Mouse (Mus musculus) bone marrow, adult 2 months (tissue): Measurements from ENCODE around the gene Tnfaip3. TPM values are rescaled to one million over a fixed set of nuclear protein-coding genes. Genes with fewer than 3 reads are reported as not detected.

Experiments
- H3K27ac ChIP-seq: fragments of 200-500 bp; 2 replicates; pipeline ENCODE4 v1.5.1; 2012; ENCODE audit warnings: low read depth, mild to moderate bottlenecking, control low read depth, inconsistent platforms, low read length; ENCODE audit not compliant: control insufficient read depth, poor library complexity, insufficient read depth
- H3K4me1 ChIP-seq: fragments of 200-500 bp; 2 replicates; pipeline ENCODE4 v1.6.1; 2011; ENCODE audit warnings: low read length; ENCODE audit not compliant: control insufficient read depth, insufficient read depth
- H3K4me3 ChIP-seq: fragments of 200-500 bp; replicated peaks from 2 replicates; pipeline ENCODE3; 2011; ENCODE audit warnings: mild to moderate bottlenecking, low read depth, low read length, control low read depth; ENCODE audit not compliant: control insufficient read depth
- CTCF ChIP-seq: fragments of 200-500 bp; IDR thresholded peaks from 2 replicates; pipeline ENCODE4 v1.5.1; 2011; ENCODE audit warnings: low read length, control low read depth; ENCODE audit not compliant: control insufficient read depth, insufficient read depth
- POLR2A ChIP-seq: fragments of 200-500 bp; IDR thresholded peaks from 2 replicates; pipeline ENCODE4 v1.6.1; 2011; ENCODE audit warnings: low read depth, mild to moderate bottlenecking, control low read depth, low read length, borderline replicate concordance; ENCODE audit not compliant: control insufficient read depth
- WGBS: fragments of 180-500 bp; shearing (Covaris S2); methylation state at CpG from one replicate; pipeline ENCODE4 v1.1.7; 2018; 5-methylcytosine and 5-hydroxymethylcytosine counted together
- polyA plus RNA-seq: library from polyadenylated mRNA; stranded (reverse); fragments of >200 nt; gene quantifications from 2 replicates; pipeline ENCODE4 v1.2.4, GENCODE M21; 2011; ENCODE audit warnings: low replicate concordance; ENCODE audit not compliant: missing spikeins, insufficient read depth, insufficient read length

The Tnfaip3 gene
- polyA plus RNA-seq, 1 experiment, result 3.9 TPM

- Histone ChIP-seq H3K4me3 (no peak overlapping the region), H3K27ac (no peak overlapping the region), H3K4me1 (no peaks in the 10 kb centered on the region; the same call in 1 of the 2 replicates)
- WGBS, result 81% methylated on average over 5 of the region's 5 CpGs
- no peak for TF ChIP-seq POLR2A
- no peak for TF ChIP-seq CTCF
Observed at GRCm38 (mm10) chr10:19024353-19024752, 8.9 kb upstream of the Tnfaip3 start.

GRCm38 (mm10) chr10:19023622-19024326 is 8.3 kb upstream of the Tnfaip3 start:
- Histone ChIP-seq H3K4me1 (no peaks in the 10 kb centered on the region; the same call in 1 of the 2 replicates), H3K4me3 (no peak overlapping the region)
- 47% methylated on average over 5 of the region's 5 CpGs for WGBS

GRCm38 (mm10) chr10:19022272-19022671 is 6.8 kb upstream of the Tnfaip3 start:
- 90% methylated on average over 1 of the region's 1 CpGs for WGBS

More at GRCm38 (mm10) chr10:19023622-19024326, 8.3 kb upstream of the Tnfaip3 start:
- H3K27ac ChIP-seq, result no peak overlapping the region
- TF ChIP-seq POLR2A (no peak), CTCF (no peak)

GRCm38 (mm10) chr10:19016823-19017471 is 1.5 kb upstream of the Tnfaip3 start:
- 44% methylated on average over 4 of the region's 4 CpGs for WGBS
- H3K27ac ChIP-seq, result no peak overlapping the region
- no peak overlapping the region for H3K4me3 ChIP-seq
- peaks cover 4% of the 10 kb centered on the region; the same call in 1 of the 2 replicates for H3K4me1 ChIP-seq
- no peak for TF ChIP-seq POLR2A
- no peak for TF ChIP-seq CTCF

More at GRCm38 (mm10) chr10:19022272-19022671, 6.8 kb upstream of the Tnfaip3 start:
- H3K4me1 ChIP-seq, result no peaks in the 10 kb centered on the region; the same call in 1 of the 2 replicates
- H3K27ac ChIP-seq, result no peak overlapping the region
- TF ChIP-seq POLR2A, result no peak
- TF ChIP-seq CTCF, result no peak
- no peak overlapping the region for H3K4me3 ChIP-seq

- under 1% methylated on average over 43 of the region's 43 CpGs for WGBS
- Histone ChIP-seq H3K4me3 (peak overlapping the region; percentile 76), H3K27ac (peak overlapping the region; percentile 88), H3K4me1 (peaks cover 5% of the 10 kb centered on the region; the same call in 1 of the 2 replicates)
- no peak for TF ChIP-seq CTCF
Observed at GRCm38 (mm10) chr10:19014381-19015256, 838 bp downstream of the Tnfaip3 start.

GRCm38 (mm10) chr10:19013351-19013750 is 2.1 kb downstream of the Tnfaip3 start:
- Histone ChIP-seq H3K27ac (no peak overlapping the region), H3K4me1 (peaks cover 7% of the 10 kb centered on the region), H3K4me3 (no peak overlapping the region)
- 57% methylated on average over 3 of the region's 3 CpGs for WGBS
- TF ChIP-seq CTCF, result no peak
- TF ChIP-seq POLR2A, result no peak

GRCm38 (mm10) chr10:19012616-19013015 is 2.8 kb downstream of the Tnfaip3 start:
- H3K4me1 ChIP-seq, result peaks cover 7% of the 10 kb centered on the region
- 79% methylated on average over 3 of the region's 3 CpGs for WGBS
- no peak overlapping the region for H3K27ac ChIP-seq
- H3K4me3 ChIP-seq, result no peak overlapping the region
- TF ChIP-seq CTCF (no peak), POLR2A (no peak)

- 63% methylated on average over 7 of the region's 7 CpGs for WGBS
- TF ChIP-seq CTCF (no peak), POLR2A (no peak)
- peaks cover 7% of the 10 kb centered on the region for H3K4me1 ChIP-seq
- no peak overlapping the region for H3K27ac ChIP-seq
- H3K4me3 ChIP-seq, result no peak overlapping the region
Observed at GRCm38 (mm10) chr10:19011832-19012440, 3.5 kb downstream of the Tnfaip3 start.
